Comparison of ENCODE assay signal across 11 mouse cellular contexts in genomic region chr10:80407924-80408323, GRCm38 (mm10). TPM values are rescaled to one million over a fixed set of nuclear protein-coding genes. Genes with fewer than 3 reads are reported as not detected.
DNase-seq lines count a peak whose midpoint lies in the region; ATAC-seq and TF ChIP-seq lines count a peak whose summit lies in the region.
"Had no signal": no experiment of that assay in that cellular context is flagged by ENCODE, and none has a peak within 500 bp of the region (broad histone marks: within the 10 kb centered on the region; RNA-seq: fewer than 3 reads in every experiment).

No protein-coding gene starts in this region.

- intact Hi-C loops in heart, postnatal 14 days (cut with DNase I): no loop called here

- no peaks in the 10 kb centered on the region; the same call in 1 of the 2 replicates for H3K9me3 ChIP-seq in heart, embryonic 10.5 days
- H3K9me3 ChIP-seq in MEL (replicated peaks; ENCODE audit: insufficient read depth, low read length): no peaks in the 10 kb centered on the region
- no peaks in the 10 kb centered on the region for H3K9me3 ChIP-seq in liver, embryonic 14.5 days (ENCODE audit: control insufficient read depth, low read length)

- peaks cover 28% of the 10 kb centered on the region for H3K4me1 ChIP-seq in heart, embryonic 10.5 days
- H3K4me1 ChIP-seq in MEL (ENCODE audit: control insufficient read depth in 1 of 2, insufficient read depth in 2 of 2, low read length in 2 of 2): peaks cover 2 to 24% of the 10 kb centered on the region in 2 experiments; a peak in 3 of 4 replicates
- peaks cover 16 to 19% of the 10 kb centered on the region in 2 experiments for H3K4me1 ChIP-seq in liver, embryonic 14.5 days (replicated peaks; ENCODE audit: control insufficient read depth in 2 of 2, insufficient read depth in 2 of 2, low read length in 1 of 2)

- H3K4me2 ChIP-seq in liver, embryonic 14.5 days (ENCODE audit: low read depth): peak overlapping the region; percentile 92

- TF ChIP-seq CTCF in layer of hippocampus, adult 2 months (conservative IDR thresholded peaks at IDR 0.05): no peak
- no peak for TF ChIP-seq CTCF in MEL (IDR thresholded peaks at IDR 0.05 in 2 of 3, conservative IDR thresholded peaks at IDR 0.05 in 1 of 3; ENCODE audit: control insufficient read depth in 1 of 3, insufficient read depth in 1 of 3, low read depth in 2 of 3, low read length in 3 of 3, poor library complexity in 1 of 3, severe bottlenecking in 1 of 3)
- no peak for TF ChIP-seq CTCF in liver, embryonic 14.5 days (IDR thresholded peaks at IDR 0.05; ENCODE audit: low read depth)

- TF ChIP-seq EP300 in MEL (IDR thresholded peaks at IDR 0.05; ENCODE audit: low read depth in 1 of 2, low read length in 2 of 2): no peak
- TF ChIP-seq EP300 in liver, embryonic 14.5 days (IDR thresholded peaks at IDR 0.05; ENCODE audit: low read depth): no peak

- no peak for DNase-seq in heart, embryonic 10.5 days (ENCODE audit: low spot score)
- no peak for DNase-seq in heart, postnatal 14 days
- no peak for DNase-seq in layer of hippocampus, adult 2 months (ENCODE audit: low spot score in 2 of 2)
- DNase-seq in layer of hippocampus, adult 8-10 months (ENCODE audit: low spot score in 2 of 2): no peak
- no peak for DNase-seq in MEL (ENCODE audit: low read depth, low spot score)
- DNase-seq in liver, embryonic 14.5 days (ENCODE audit: low read depth in 3 of 3, low spot score in 3 of 3): no peak
- no peak for DNase-seq in adipocyte (ENCODE audit: low spot score)
- DNase-seq: forebrain, postnatal 0 days; retina, postnatal 1 day had no signal

- H3K9ac ChIP-seq in MEL (ENCODE audit: control insufficient read depth, low read depth, low read length, poor library complexity, severe bottlenecking): peak overlapping the region; percentile 85
- peak overlapping the region; percentile 74; the same call in 1 of the 2 replicates for H3K9ac ChIP-seq in liver, embryonic 14.5 days (replicated peaks)

- no peak for TF ChIP-seq RAD21 in MEL (IDR thresholded peaks at IDR 0.05; ENCODE audit: low read depth, low read length)

- H3K36me3 ChIP-seq in heart, embryonic 10.5 days: peaks cover 67% of the 10 kb centered on the region
- H3K36me3 ChIP-seq in MEL (ENCODE audit: control insufficient read depth in 1 of 2, insufficient read depth in 2 of 2, low read length in 2 of 2): peaks cover under 1 to 7% of the 10 kb centered on the region in 2 experiments; a peak in 3 of 4 replicates
- peaks cover 46% of the 10 kb centered on the region for H3K36me3 ChIP-seq in liver, embryonic 14.5 days (replicated peaks; ENCODE audit: control insufficient read depth, insufficient read depth, low read depth)

- peaks cover 30% of the 10 kb centered on the region for H3K79me2 ChIP-seq in MEL (ENCODE audit: control insufficient read depth, insufficient read depth, low read length, poor library complexity)

- no peaks in the 10 kb centered on the region for H3K27me3 ChIP-seq in heart, embryonic 10.5 days (ENCODE audit: insufficient read depth, poor library complexity, severe bottlenecking)
- no peaks in the 10 kb centered on the region for H3K27me3 ChIP-seq in MEL (ENCODE audit: control insufficient read depth in 1 of 2, insufficient read depth in 2 of 2, low read length in 2 of 2)
- no peaks in the 10 kb centered on the region for H3K27me3 ChIP-seq in liver, embryonic 14.5 days (ENCODE audit: control insufficient read depth, insufficient read depth, low read length)

- WGBS in heart, embryonic 10.5 days: 45% methylated on average over 4 of the region's 4 CpGs
- 38% methylated on average over 4 of the region's 4 CpGs for WGBS in liver, embryonic 14.5 days (ENCODE audit: insufficient replicate concordance)

- TF ChIP-seq POLR2A in MEL (IDR thresholded peaks at IDR 0.05; ENCODE audit: control insufficient read depth in 1 of 2, insufficient read depth in 1 of 2, low read depth in 1 of 2, low read length in 2 of 2, poor library complexity in 1 of 2): no peak

- no peak overlapping the region; the same call in 1 of the 2 replicates for H3K27ac ChIP-seq in heart, embryonic 10.5 days
- H3K27ac ChIP-seq in layer of hippocampus, adult 2 months: peak overlapping the region; percentile 97; the same call in 1 of the 2 replicates
- peak overlapping the region; percentile 95 for H3K27ac ChIP-seq in MEL (ENCODE audit: control insufficient read depth, low read depth, low read length)
- peak overlapping the region; percentile 88 for H3K27ac ChIP-seq in liver, embryonic 14.5 days

- ATAC-seq in liver, embryonic 14.5 days (ENCODE audit: insufficient read depth): no peak
- ATAC-seq in megakaryocyte-erythroid progenitor cell, adult 5-6 weeks (replicated peaks; ENCODE audit: low FRiP score, low TSS enrichment, poor library complexity, severe bottlenecking): no peak
- ATAC-seq: forebrain, postnatal 0 days had no signal

- peak overlapping the region; percentile 83; the same call in 1 of the 2 replicates for H3K4me3 ChIP-seq in heart, embryonic 10.5 days
- no peak overlapping the region for H3K4me3 ChIP-seq in layer of hippocampus, adult 2 months
- H3K4me3 ChIP-seq in MEL (ENCODE audit: control insufficient read depth in 1 of 2, insufficient read depth in 1 of 2, low read depth in 2 of 2, low read length in 2 of 2): peak overlapping the region in 1 of 2 experiments; percentile 72; a peak in 3 of 4 replicates
- H3K4me3 ChIP-seq in liver, embryonic 14.5 days (ENCODE audit: insufficient read depth in 1 of 2, low read depth in 2 of 2, low read length in 2 of 2): no peak overlapping the region

RNA-seq across cellular contexts. Expression of gene Uqcr11, which starts 1.3 kb away (rescaled TPM):
- polyA plus RNA-seq in heart, embryonic 10.5 days (2016; fragmentation: Nextera tagmentation; extraction: Ambion mirVana): 973 and 1,195 TPM in 2 replicates
- 1,000 to 10,000 TPM; 1,852 to 1,908 TPM for total RNA-seq in heart, postnatal 14 days (2021)
- total RNA-seq in layer of hippocampus, adult 2 months (2021): 100 to 1,000 TPM; 404 to 413 TPM
- total RNA-seq in layer of hippocampus, adult 8-10 months (2022): 100 to 1,000 TPM; 320 to 446 (median 390) TPM
- total RNA-seq in MEL (2012; rRNA removed): 879 and 935 TPM in 2 replicates
- polyA plus RNA-seq in MEL (2012; ENCODE audit: insufficient read depth in 1 of 2, insufficient read length in 2 of 2, low read depth in 1 of 2, low replicate concordance in 2 of 2, missing spikeins in 1 of 2): 100 to 1,000 TPM in 1 of 2 experiments, not detected in 1; 481 TPM
- 359 and 571 TPM in 2 replicates for polyA plus RNA-seq in liver, embryonic 14.5 days (2012; rRNA removed)
- polyA plus RNA-seq in liver, embryonic 14.5 days (2014; fragmentation: Nextera tagmentation; extraction: Ambion mirVana): 729 and 738 TPM in 2 replicates
- total RNA-seq in megakaryocyte-erythroid progenitor cell, adult 5-6 weeks (2014; fragmentation: Nextera tagmentation): 485 and 702 TPM in 2 replicates
- total RNA-seq in megakaryocyte-erythroid progenitor cell, adult 5-6 weeks (2017): 241 and 254 TPM in 2 replicates

RNA-seq across cellular contexts. Expression of gene Mbd3, which starts 8.6 kb away (rescaled TPM):
- 237 and 315 TPM in 2 replicates for polyA plus RNA-seq in heart, embryonic 10.5 days (2016; fragmentation: Nextera tagmentation; extraction: Ambion mirVana)
- total RNA-seq in heart, postnatal 14 days (2021): 10 to 100 TPM; 78.6 to 84.0 TPM
- 100 to 1,000 TPM; 147 to 149 TPM for total RNA-seq in layer of hippocampus, adult 2 months (2021)
- 100 to 1,000 TPM; 149 to 154 (median 150) TPM for total RNA-seq in layer of hippocampus, adult 8-10 months (2022)
- 81.4 and 86.9 TPM in 2 replicates for total RNA-seq in MEL (2012; rRNA removed)
- polyA plus RNA-seq in MEL (2012; ENCODE audit: insufficient read depth in 1 of 2, insufficient read length in 2 of 2, low read depth in 1 of 2, low replicate concordance in 2 of 2, missing spikeins in 1 of 2): 100 to 1,000 TPM in 1 of 2 experiments, not detected in 1; 289 TPM
- 66.7 and 79.5 TPM in 2 replicates for polyA plus RNA-seq in liver, embryonic 14.5 days (2012; rRNA removed)
- polyA plus RNA-seq in liver, embryonic 14.5 days (2014; fragmentation: Nextera tagmentation; extraction: Ambion mirVana): 43.7 and 44.3 TPM in 2 replicates
- 105 and 113 TPM in 2 replicates for total RNA-seq in megakaryocyte-erythroid progenitor cell, adult 5-6 weeks (2014; fragmentation: Nextera tagmentation)
- total RNA-seq in megakaryocyte-erythroid progenitor cell, adult 5-6 weeks (2017): 80.0 and 93.8 TPM in 2 replicates

RNA-seq across cellular contexts. Expression of gene Mex3d, which starts 20.5 kb away (rescaled TPM):
- 2.1 and 5.0 TPM in 2 replicates for polyA plus RNA-seq in heart, embryonic 10.5 days (2016; fragmentation: Nextera tagmentation; extraction: Ambion mirVana)
- 10 to 100 TPM; 11.8 to 12.2 TPM for total RNA-seq in heart, postnatal 14 days (2021)
- total RNA-seq in layer of hippocampus, adult 2 months (2021): 10 to 100 TPM; 15.5 to 17.1 TPM
- 10 to 100 TPM; 17.0 to 19.6 (median 18.3) TPM for total RNA-seq in layer of hippocampus, adult 8-10 months (2022)
- 14.1 and 15.6 TPM in 2 replicates for total RNA-seq in MEL (2012; rRNA removed)
- 10 to 100 TPM in 1 of 2 experiments, not detected in 1; 18.8 TPM for polyA plus RNA-seq in MEL (2012; ENCODE audit: insufficient read depth in 1 of 2, insufficient read length in 2 of 2, low read depth in 1 of 2, low replicate concordance in 2 of 2, missing spikeins in 1 of 2)
- 3.2 and 3.3 TPM in 2 replicates for polyA plus RNA-seq in liver, embryonic 14.5 days (2012; rRNA removed)
- 0.55 and 1.1 TPM in 2 replicates for polyA plus RNA-seq in liver, embryonic 14.5 days (2014; fragmentation: Nextera tagmentation; extraction: Ambion mirVana)
- 8.0 and 9.1 TPM in 2 replicates for total RNA-seq in megakaryocyte-erythroid progenitor cell, adult 5-6 weeks (2014; fragmentation: Nextera tagmentation)
- total RNA-seq in megakaryocyte-erythroid progenitor cell, adult 5-6 weeks (2017): 13.0 and 14.7 TPM in 2 replicates

RNA-seq across cellular contexts. Expression of gene Tcf3, which starts 25.5 kb away (rescaled TPM):
- polyA plus RNA-seq in heart, embryonic 10.5 days (2016; fragmentation: Nextera tagmentation; extraction: Ambion mirVana): 80.6 and 140 TPM in 2 replicates
- total RNA-seq in heart, postnatal 14 days (2021): 10 to 100 TPM; 31.7 to 32.5 TPM
- 10 to 100 TPM; 27.6 to 31.6 TPM for total RNA-seq in layer of hippocampus, adult 2 months (2021)
- 10 to 100 TPM; 29.5 to 33.9 (median 32.2) TPM for total RNA-seq in layer of hippocampus, adult 8-10 months (2022)
- 113 and 125 TPM in 2 replicates for total RNA-seq in MEL (2012; rRNA removed)
- 100 to 1,000 TPM in 1 of 2 experiments, not detected in 1; 258 TPM for polyA plus RNA-seq in MEL (2012; ENCODE audit: insufficient read depth in 1 of 2, insufficient read length in 2 of 2, low read depth in 1 of 2, low replicate concordance in 2 of 2, missing spikeins in 1 of 2)
- polyA plus RNA-seq in liver, embryonic 14.5 days (2012; rRNA removed): 54.7 and 74.7 TPM in 2 replicates
- 41.9 and 55.4 TPM in 2 replicates for polyA plus RNA-seq in liver, embryonic 14.5 days (2014; fragmentation: Nextera tagmentation; extraction: Ambion mirVana)
- total RNA-seq in megakaryocyte-erythroid progenitor cell, adult 5-6 weeks (2014; fragmentation: Nextera tagmentation): 154 and 175 TPM in 2 replicates
- total RNA-seq in megakaryocyte-erythroid progenitor cell, adult 5-6 weeks (2017): 57.9 and 99.8 TPM in 2 replicates

RNA-seq across cellular contexts. Expression of gene Plk5, which starts 51.7 kb away (rescaled TPM):
- polyA plus RNA-seq in heart, embryonic 10.5 days (2016; fragmentation: Nextera tagmentation; extraction: Ambion mirVana): 0.16 TPM in 1 of 2 replicates, not detected in the other
- total RNA-seq in heart, postnatal 14 days (2021): under 1 TPM; 0.12 to 0.22 TPM
- 10 to 100 TPM; 33.4 to 36.6 TPM for total RNA-seq in layer of hippocampus, adult 2 months (2021)
- total RNA-seq in layer of hippocampus, adult 8-10 months (2022): 10 to 100 TPM; 18.0 to 36.4 (median 30.4) TPM
- total RNA-seq in MEL (2012; rRNA removed): 0.19 TPM in 1 of 2 replicates, not detected in the other
- under 1 TPM in 1 of 2 experiments, not detected in 1; 0.19 TPM for polyA plus RNA-seq in MEL (2012; ENCODE audit: insufficient read depth in 1 of 2, insufficient read length in 2 of 2, low read depth in 1 of 2, low replicate concordance in 2 of 2, missing spikeins in 1 of 2)
- polyA plus RNA-seq in liver, embryonic 14.5 days (2012; rRNA removed): 0.08 and 0.10 TPM in 2 replicates
- polyA plus RNA-seq in liver, embryonic 14.5 days (2014; fragmentation: Nextera tagmentation; extraction: Ambion mirVana): 0.09 TPM in 1 of 2 replicates, not detected in the other
- total RNA-seq in megakaryocyte-erythroid progenitor cell, adult 5-6 weeks (2014; fragmentation: Nextera tagmentation): 0.79 TPM in 1 of 2 replicates, not detected in the other
- not detected in 2 replicates for total RNA-seq in megakaryocyte-erythroid progenitor cell, adult 5-6 weeks (2017)
- total RNA-seq: monocyte, adult 5-6 weeks had no signal
